Mouse (Mus musculus) limb, embryonic 14.5 days (tissue): Measurements from ENCODE around the gene Loxl1. TPM values are rescaled to one million over a fixed set of nuclear protein-coding genes. Genes with fewer than 3 reads are reported as not detected.

Source experiments
- ATAC-seq: fragments of 200-750 bp; cut with Nextera tagmentation; 2 replicates; pipeline ENCODE4 v1.8.0; 2017; ENCODE audit warnings: low read depth, moderate number of reproducible peaks, moderate TSS enrichment; ENCODE audit not compliant: low FRiP score
- DNase-seq: peaks from one replicate; pipeline ENCODE4 v3.0.0-alpha.2; 2015; ENCODE audit warnings: low spot score
- H3K27ac ChIP-seq: fragments of 300-500 bp; sonication (generic); replicated peaks from 2 replicates; pipeline ENCODE4 v1.5.1; 2014; ENCODE audit warnings: low read depth, mild to moderate bottlenecking, low read length, moderate library complexity, mixed read lengths
- H3K27me3 ChIP-seq: fragments of 300-500 bp; sonication (generic); 2 replicates; pipeline ENCODE4 v1.6.1; 2014; ENCODE audit warnings: low read length, mixed read lengths; ENCODE audit not compliant: control insufficient read depth, insufficient read depth
- H3K36me3 ChIP-seq: fragments of 300-500 bp; sonication (generic); 2 replicates; pipeline ENCODE4 v1.6.1; 2014; ENCODE audit warnings: mild to moderate bottlenecking, low read length, moderate library complexity, mixed read lengths; ENCODE audit not compliant: control insufficient read depth, insufficient read depth
- H3K4me1 ChIP-seq: fragments of 300-500 bp; sonication (generic); 2 replicates; pipeline ENCODE4 v1.6.1; 2014; ENCODE audit warnings: antibody characterized with exemption, low read length, mixed read lengths; ENCODE audit not compliant: control insufficient read depth, insufficient read depth
- H3K4me2 ChIP-seq: fragments of 300-500 bp; sonication (generic); replicated peaks from 2 replicates; pipeline ENCODE4 v1.6.1; 2014; ENCODE audit warnings: low read depth, mild to moderate bottlenecking, low read length, moderate library complexity; ENCODE audit not compliant: severe bottlenecking
- H3K4me3 ChIP-seq: fragments of 300-500 bp; sonication (generic); replicated peaks from 2 replicates; pipeline ENCODE4 v1.5.1; 2014; ENCODE audit warnings: low read length
- H3K9ac ChIP-seq: fragments of 300-500 bp; sonication (generic); 2 replicates; pipeline ENCODE4 v1.6.1; 2014; ENCODE audit warnings: mild to moderate bottlenecking, low read depth, low read length, moderate library complexity; ENCODE audit not compliant: severe bottlenecking
- H3K9me3 ChIP-seq: fragments of 300-500 bp; sonication (generic); 2 replicates; pipeline ENCODE4 v1.6.1; 2016; ENCODE audit warnings: low read length; ENCODE audit not compliant: control insufficient read depth
- POLR2A ChIP-seq: fragments of 200-500 bp; IDR thresholded peaks from 2 replicates; pipeline ENCODE4 v1.8.0; 2012; ENCODE audit warnings: inconsistent platforms, mild to moderate bottlenecking, moderate library complexity, borderline replicate concordance; ENCODE audit not compliant: insufficient read depth, insufficient read length; ENCODE audit errors: extremely low read depth
- WGBS: fragments of 180-500 bp; shearing (Covaris S2); extraction: QIAGEN DNeasy Blood & Tissue Kit; methylation state at CpG from one replicate; pipeline ENCODE4 v1.1.7; 2014; 5-methylcytosine and 5-hydroxymethylcytosine counted together
- polyA plus RNA-seq, 2 experiments: library from polyadenylated mRNA; depleted of rRNA in 1 of 2; stranded (reverse) in 1 of 2; unstranded in 1 of 2; fragments of >200 nt; fragmentation: Nextera tagmentation in 1 of 2; extraction: Ambion mirVana in 1 of 2; gene quantifications; 2 replicates each; pipeline versions ENCODE4 v1.2.1 to v1.2.3; 2012 to 2014

Gene Loxl1
- polyA plus RNA-seq, 2 experiments = 80.7 to 86.6 TPM

- whole genome bisulfite sequencing = 89% methylated on average over 4 of the region's 4 CpGs
- ATAC-seq (no peak), DNase-seq (no peak)
- Histone ChIP-seq H3K36me3 (no peaks in the 10 kb centered on the region), H3K9ac (no peak overlapping the region), H3K27me3 (no peaks in the 10 kb centered on the region), H3K9me3 (no peaks in the 10 kb centered on the region), H3K4me1 (peaks cover 18% of the 10 kb centered on the region), H3K4me3 (no peak overlapping the region), H3K27ac (no peak overlapping the region), H3K4me2 (no peak overlapping the region)
- TF ChIP-seq POLR2A = no peak
These were observed 34.7 kb downstream of the Loxl1 start for GRCm38 (mm10) chr9:58278313-58278712.

- TF ChIP-seq POLR2A = no peak
- Histone ChIP-seq H3K4me1 (peaks cover 18% of the 10 kb centered on the region), H3K4me3 (no peak overlapping the region), H3K4me2 (no peak overlapping the region), H3K27ac (no peak overlapping the region), H3K36me3 (no peaks in the 10 kb centered on the region), H3K27me3 (no peaks in the 10 kb centered on the region), H3K9me3 (no peaks in the 10 kb centered on the region), H3K9ac (no peak overlapping the region)
- no peak for DNase-seq
- 74% methylated on average over 5 of the region's 5 CpGs for WGBS
- no peak for ATAC-seq
These were observed 36.6 kb downstream of the Loxl1 start for GRCm38 (mm10) chr9:58276346-58276745.

- no peak overlapping the region for H3K4me3 ChIP-seq
- peak overlapping the region; percentile 15; the same call in 1 of the 2 replicates for H3K4me2 ChIP-seq
- DNase-seq (no peak), ATAC-seq (no peak)
- WGBS = 68% methylated on average over 3 of the region's 3 CpGs
- H3K9me3 ChIP-seq = no peaks in the 10 kb centered on the region
- peak overlapping the region; percentile 8; the same call in 1 of the 2 replicates for H3K9ac ChIP-seq
- H3K27me3 ChIP-seq = no peaks in the 10 kb centered on the region
- H3K4me1 ChIP-seq = peaks cover 18% of the 10 kb centered on the region
- no peak for TF ChIP-seq POLR2A
- H3K27ac ChIP-seq = peak overlapping the region; percentile 73
- no peaks in the 10 kb centered on the region for H3K36me3 ChIP-seq
These were observed 37.2 kb downstream of the Loxl1 start for GRCm38 (mm10) chr9:58275797-58276196.

- H3K9ac ChIP-seq = peak overlapping the region; percentile 8; the same call in 1 of the 2 replicates
These were observed 37.7 kb downstream of the Loxl1 start for GRCm38 (mm10) chr9:58275115-58275774.

GRCm38 (mm10) chr9:58274626-58275025 is 38.4 kb downstream of the Loxl1 start:
- no peak for TF ChIP-seq POLR2A
- Histone ChIP-seq H3K4me3 (no peak overlapping the region), H3K9ac (no peak overlapping the region), H3K27me3 (no peaks in the 10 kb centered on the region), H3K4me1 (peaks cover 18% of the 10 kb centered on the region), H3K4me2 (no peak overlapping the region), H3K27ac (peak overlapping the region; percentile 73), H3K36me3 (no peaks in the 10 kb centered on the region), H3K9me3 (no peaks in the 10 kb centered on the region)
- WGBS = 32% methylated on average over 3 of the region's 3 CpGs
- peak; percentile 27; the same call in 1 of the 2 replicates for ATAC-seq
- DNase-seq = no peak

More at GRCm38 (mm10) chr9:58275115-58275774, 37.7 kb downstream of the Loxl1 start:
- peak; percentile 78 for DNase-seq
- no peak for TF ChIP-seq POLR2A
- Histone ChIP-seq H3K9me3 (no peaks in the 10 kb centered on the region), H3K27ac (peak overlapping the region; percentile 73), H3K36me3 (no peaks in the 10 kb centered on the region), H3K4me3 (no peak overlapping the region), H3K27me3 (no peaks in the 10 kb centered on the region), H3K4me2 (peak overlapping the region; percentile 15), H3K4me1 (peaks cover 18% of the 10 kb centered on the region)
- WGBS = 7% methylated on average over 8 of the region's 8 CpGs
- peak; percentile 83 for ATAC-seq
